Mouse (Mus musculus) midbrain, embryonic 16.5 days (tissue): ENCODE measurements at regions not wholly inside any gene's neighbourhood (a gene's known extent, or its start where the extent isn't known, plus 50 kb on each side); places are given as distances from the start of the nearest gene placed in this dataset. TPM values are rescaled to one million over a fixed set of nuclear protein-coding genes. Genes with fewer than 3 reads are reported as not detected.

ENCODE experiments used
- microRNA-seq: library from miRNA; unstranded; fragments of <30 nt; microRNA quantifications from one replicate; pipeline ENCODE4, GENCODE M21; 2017

Small RNA genes in the stretch of these regions (microRNA-seq; reads per million reads assigned to microRNA genes)
- gene Gm24979: not detected
